Mouse (Mus musculus) MEL (cell line): ENCODE results near the gene Farsa. TPM values are rescaled to one million over a fixed set of nuclear protein-coding genes. Genes with fewer than 3 reads are reported as not detected.
A peak's percentile ranks its signal among the peaks of the same experiment; 100 is the strongest.
"Not testable (repeated sequence)": the region's sequence is repeated elsewhere in the genome, so short reads cannot be mapped to it uniquely, and the experiment has no call there.

Experiments
- DNase-seq: peaks from one replicate; pipeline ENCODE4 v3.0.0; 2011; ENCODE audit warnings: low read depth, low spot score
- H3K27ac ChIP-seq: 2 replicates; pipeline ENCODE4 v1.5.1; 2012; ENCODE audit warnings: low read depth, mild to moderate bottlenecking, control low read depth, low read length, moderate library complexity; ENCODE audit not compliant: control insufficient read depth
- H3K27me3 ChIP-seq, 2 experiments: fragments of 150-350 bp in 1 of 2; sonication (generic) in 1 of 2; 2 replicates each; pipeline ENCODE4 v1.6.1; 2012; ENCODE audit warnings: low read length in 2 of 2, mild to moderate bottlenecking in 2 of 2, improper control_type of control experiment in 1 of 2, moderate library complexity in 1 of 2; ENCODE audit not compliant: insufficient read depth in 2 of 2, control insufficient read depth in 1 of 2
- H3K36me3 ChIP-seq, 2 experiments: 2 replicates each; pipeline ENCODE4 v1.6.1; 2012 to 2014; ENCODE audit warnings: low read length in 2 of 2, improper control_type of control experiment in 1 of 2, inconsistent platforms in 1 of 2, mild to moderate bottlenecking in 1 of 2; ENCODE audit not compliant: insufficient read depth in 2 of 2, control insufficient read depth in 1 of 2
- H3K4me1 ChIP-seq, 2 experiments: fragments of 150-350 bp in 1 of 2; sonication (generic) in 1 of 2; 2 replicates each; pipeline ENCODE4 v1.6.1; 2012; ENCODE audit warnings: low read length in 2 of 2, improper control_type of control experiment in 1 of 2, mild to moderate bottlenecking in 1 of 2; ENCODE audit not compliant: insufficient read depth in 2 of 2, control insufficient read depth in 1 of 2
- H3K4me3 ChIP-seq, 2 experiments: fragments of 150-350 bp in 1 of 2; sonication (generic) in 1 of 2; 2 replicates each; pipeline ENCODE4 v1.5.1; 2012; ENCODE audit warnings: low read depth in 2 of 2, low read length in 2 of 2, mild to moderate bottlenecking in 2 of 2, moderate library complexity in 2 of 2, control low read depth in 1 of 2, improper control_type of control experiment in 1 of 2; ENCODE audit not compliant: control insufficient read depth in 1 of 2, insufficient read depth in 1 of 2
- H3K79me2 ChIP-seq: 2 replicates; pipeline ENCODE4 v1.6.1; 2012; ENCODE audit warnings: mild to moderate bottlenecking, low read length, moderate library complexity; ENCODE audit not compliant: control insufficient read depth, poor library complexity, insufficient read depth
- H3K9ac ChIP-seq: 2 replicates; pipeline ENCODE4 v1.6.1; 2012; ENCODE audit warnings: low read depth, mild to moderate bottlenecking, control low read depth, low read length, moderate library complexity; ENCODE audit not compliant: control insufficient read depth, poor library complexity, severe bottlenecking
- H3K9me3 ChIP-seq: fragments of 150-350 bp; sonication (generic); replicated peaks from 2 replicates; pipeline ENCODE4 v1.6.1; 2012; ENCODE audit warnings: mild to moderate bottlenecking, low read length, improper control_type of control experiment, moderate library complexity; ENCODE audit not compliant: insufficient read depth
- CHD1 ChIP-seq: IDR thresholded peaks from 2 replicates; pipeline ENCODE4 v1.6.1; 2012; ENCODE audit warnings: low read depth, mild to moderate bottlenecking, inconsistent platforms, low read length, improper control_type of control experiment
- CHD2 ChIP-seq: IDR thresholded peaks from 2 replicates; pipeline ENCODE4 v1.6.1; 2011; ENCODE audit warnings: low read length, improper control_type of control experiment
- CTCF ChIP-seq, 3 experiments: IDR thresholded peaks in 2 of 3; conservative IDR thresholded peaks in 1 of 3; 2 replicates each; pipeline ENCODE4 v1.5.1; 2011 to 2012; ENCODE audit warnings: low read length in 3 of 3, low read depth in 2 of 3, mild to moderate bottlenecking in 2 of 3, improper control_type of control experiment in 1 of 3, inconsistent platforms in 1 of 3, mixed read lengths in 1 of 3, moderate library complexity in 1 of 3; ENCODE audit not compliant: control insufficient read depth in 1 of 3, insufficient read depth in 1 of 3, poor library complexity in 1 of 3, severe bottlenecking in 1 of 3
- ELF1 ChIP-seq: IDR thresholded peaks from 2 replicates; pipeline ENCODE4 v1.6.1; 2014; ENCODE audit warnings: low read depth, mild to moderate bottlenecking, inconsistent platforms, low read length, improper control_type of control experiment, moderate library complexity
- ETS1 ChIP-seq: IDR thresholded peaks from 2 replicates; pipeline ENCODE4 v1.6.1; 2012; ENCODE audit warnings: low read depth, mild to moderate bottlenecking, inconsistent platforms, low read length, improper control_type of control experiment, moderate library complexity
- GABPA ChIP-seq: IDR thresholded peaks from 2 replicates; pipeline ENCODE4 v1.6.1; 2012; ENCODE audit warnings: low read depth, mild to moderate bottlenecking, inconsistent platforms, low read length, improper control_type of control experiment, moderate library complexity
- HCFC1 ChIP-seq: IDR thresholded peaks from 2 replicates; pipeline ENCODE4 v1.6.1; 2012; ENCODE audit warnings: low read depth, mild to moderate bottlenecking, inconsistent platforms, low read length, improper control_type of control experiment, moderate library complexity
- JUND ChIP-seq: IDR thresholded peaks from 2 replicates; pipeline ENCODE4 v1.6.1; 2011; ENCODE audit warnings: low read depth, mild to moderate bottlenecking, improper control_type of control experiment, low read length
- KAT2A ChIP-seq: conservative IDR thresholded peaks from 2 replicates; pipeline ENCODE4 v1.6.1; 2012; ENCODE audit warnings: low read depth, low read length, improper control_type of control experiment, inconsistent platforms
- MAX ChIP-seq: IDR thresholded peaks from 2 replicates; pipeline ENCODE4 v1.6.1; 2011; ENCODE audit warnings: low read length, improper control_type of control experiment
- NELFE ChIP-seq: IDR thresholded peaks from 2 replicates; pipeline ENCODE4 v1.6.1; 2011; ENCODE audit warnings: low read depth, low read length, improper control_type of control experiment
- NRF1 ChIP-seq: IDR thresholded peaks from 2 replicates; pipeline ENCODE4 v1.6.1; 2014; ENCODE audit warnings: low read depth, mild to moderate bottlenecking, inconsistent platforms, low read length, improper control_type of control experiment, moderate library complexity; ENCODE audit not compliant: poor library complexity, insufficient read depth, severe bottlenecking
- POLR2A ChIP-seq, 2 experiments: IDR thresholded peaks; 2 replicates each; pipeline ENCODE4 v1.6.1; 2011 to 2012; ENCODE audit warnings: low read length in 2 of 2, mild to moderate bottlenecking in 2 of 2, control low read depth in 1 of 2, improper control_type of control experiment in 1 of 2, low read depth in 1 of 2, moderate library complexity in 1 of 2; ENCODE audit not compliant: control insufficient read depth in 1 of 2, insufficient read depth in 1 of 2, poor library complexity in 1 of 2
- POLR2AphosphoS5 ChIP-seq: IDR thresholded peaks from 2 replicates; pipeline ENCODE4 v1.6.1; 2012; ENCODE audit warnings: low read depth, borderline replicate concordance, mild to moderate bottlenecking, inconsistent platforms, low read length, moderate library complexity, mixed read lengths
- RCOR1 ChIP-seq: IDR thresholded peaks from 2 replicates; pipeline ENCODE4 v1.6.1; 2012; ENCODE audit warnings: low read depth, mild to moderate bottlenecking, inconsistent platforms, low read length, improper control_type of control experiment
- SIN3A ChIP-seq: IDR thresholded peaks from 2 replicates; pipeline ENCODE4 v1.6.1; 2012; ENCODE audit warnings: low read length, improper control_type of control experiment, inconsistent platforms
- SMC3 ChIP-seq: IDR thresholded peaks from 2 replicates; pipeline ENCODE4 v1.6.1; 2011; ENCODE audit warnings: low read depth, low read length, improper control_type of control experiment
- TBP ChIP-seq: IDR thresholded peaks from 2 replicates; pipeline ENCODE4 v1.8.0; 2011; ENCODE audit warnings: low read depth, low read length, improper control_type of control experiment
- TCF12 ChIP-seq: IDR thresholded peaks from 2 replicates; pipeline ENCODE4 v1.6.1; 2014; ENCODE audit warnings: low read depth, mild to moderate bottlenecking, inconsistent platforms, low read length, improper control_type of control experiment, moderate library complexity
- USF2 ChIP-seq, 2 experiments: IDR thresholded peaks; 2 replicates each; pipeline ENCODE4 v1.6.1; 2011 to 2012; ENCODE audit warnings: improper control_type of control experiment in 2 of 2, low read length in 2 of 2, borderline replicate concordance in 1 of 2, inconsistent platforms in 1 of 2, low read depth in 1 of 2, mild to moderate bottlenecking in 1 of 2; ENCODE audit not compliant: insufficient read depth in 1 of 2
- ZMIZ1 ChIP-seq: IDR thresholded peaks from 2 replicates; pipeline ENCODE4 v1.6.1; 2012; ENCODE audit warnings: low read depth, mild to moderate bottlenecking, inconsistent platforms, low read length, improper control_type of control experiment, moderate library complexity
- ZNF384 ChIP-seq: IDR thresholded peaks from 2 replicates; pipeline ENCODE4 v1.6.1; 2012; ENCODE audit warnings: low read depth, mild to moderate bottlenecking, inconsistent platforms, low read length, improper control_type of control experiment
- polyA plus RNA-seq, 2 experiments: library from polyadenylated mRNA; stranded (reverse) in 1 of 2; unstranded in 1 of 2; fragments of >175 nt in 1 of 2; fragments of >200 nt in 1 of 2; gene quantifications; 2 replicates each; pipeline versions ENCODE4 v1.2.1 to v1.2.4; 2012; ENCODE audit warnings: low replicate concordance in 2 of 2, low read depth in 1 of 2; ENCODE audit not compliant: insufficient read length in 2 of 2, insufficient read depth in 1 of 2, missing spikeins in 1 of 2
- total RNA-seq: library from RNA; depleted of rRNA; stranded (reverse); fragments of 300-350 nt; gene quantifications from 2 replicates; pipeline ENCODE4 v1.2.3, GENCODE M21; 2012

The Farsa gene
- total and polyA plus RNA-seq, 3 experiments: 152 to 295 (median 245) TPM

GRCm38 (mm10) chr8:84826518-84826917, 30.3 kb upstream of the Farsa start:
- H3K9me3 ChIP-seq, H3K4me3 ChIP-seq, H3K4me1 ChIP-seq, H3K9ac ChIP-seq, H3K36me3 ChIP-seq, H3K27me3 ChIP-seq, DNase-seq, H3K27ac ChIP-seq, H3K79me2 ChIP-seq: not testable (repeated sequence)

DNA sequence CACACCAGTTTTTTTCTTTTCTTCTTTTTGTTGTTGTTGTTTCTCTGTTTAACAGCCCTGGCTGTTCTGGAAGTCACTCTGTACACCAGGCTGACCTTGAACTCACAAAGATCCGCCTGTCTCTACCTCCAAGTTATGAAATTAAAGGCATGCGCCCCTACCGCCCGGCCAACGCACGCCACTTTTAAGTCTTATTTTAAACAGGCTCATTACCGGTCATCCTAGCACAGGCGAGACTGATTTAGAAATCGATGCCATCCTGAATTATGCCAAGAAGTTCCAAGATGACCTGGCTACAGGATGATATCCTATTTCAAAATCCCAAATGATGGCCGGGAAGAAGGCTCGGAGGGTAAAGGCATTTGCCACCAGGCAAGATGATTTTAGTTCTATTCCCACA, 25.3 kb upstream of the Farsa start, which contains the start of gene Gadd45gip1:
Gadd45gip1 (plus strand) TSS at position 33 of the 400 bp plus-strand sequence.
- no peaks in the 10 kb centered on the region for H3K9me3 ChIP-seq
- TF ChIP-seq CHD2 (no peak), SIN3A (peak; percentile 34; the same call in 1 of the 2 replicates), ZMIZ1 (peak; percentile 10; the same call in 1 of the 2 replicates), POLR2AphosphoS5 (no peak), NELFE (no peak), SMC3 (peak; percentile 9; the same call in 1 of the 2 replicates), USF2 (IDR thresholded peaks at IDR 0.05; ENCODE audit: borderline replicate concordance in 1 of 2, insufficient read depth in 1 of 2, low read depth in 1 of 2, low read length in 2 of 2) (no peak), TCF12 (no peak), JUND (no peak), ZNF384 (no peak), ETS1 (no peak), RCOR1 (peak; percentile 21; the same call in 1 of the 2 replicates), NRF1 (no peak), ELF1 (0 out of 2 replicates have a peak, but pooled peaks have one; percentile 16), TBP (peak; percentile 58; the same call in 1 of the 2 replicates), HCFC1 (0 out of 2 replicates have a peak, but pooled peaks have one; percentile 16), KAT2A (peak; percentile 23; the same call in 1 of the 2 replicates), POLR2A (IDR thresholded peaks at IDR 0.05; ENCODE audit: control insufficient read depth in 1 of 2, insufficient read depth in 1 of 2, low read depth in 1 of 2, low read length in 2 of 2, poor library complexity in 1 of 2) (no peak), CHD1 (0 out of 2 replicates have a peak, but pooled peaks have one; percentile 40), MAX (no peak), GABPA (no peak), CTCF (IDR thresholded peaks at IDR 0.05 in 2 of 3, conservative IDR thresholded peaks at IDR 0.05 in 1 of 3; ENCODE audit: control insufficient read depth in 1 of 3, insufficient read depth in 1 of 3, low read depth in 2 of 3, low read length in 3 of 3, poor library complexity in 1 of 3, severe bottlenecking in 1 of 3) (peak; percentile 59 to 67 (median 61))
- TF ChIP-seq, all 39 proteins: peak for 10
- Histone ChIP-seq H3K4me3 (peak within 1 kb of the TSS; percentile 74 to 100), H3K79me2 (peaks cover 12% of the 10 kb centered on the region), H3K9ac (peak within 1 kb of the TSS; percentile 99), H3K36me3 (peaks cover 2 to 19% of the 10 kb centered on the region in 2 experiments; a peak in 3 of 4 replicates), H3K27me3 (no peaks in the 10 kb centered on the region), H3K4me1 (peaks cover 2 to 10% of the 10 kb centered on the region in 2 experiments; a peak in 2 of 4 replicates), H3K27ac (peak within 1 kb of the TSS; percentile 88)
- peak; percentile 91 for DNase-seq
